19 mouse cellular contexts compared by ENCODE assay signal in genomic region chr19:40168391-40168790, GRCm38 (mm10). TPM values are rescaled to one million over a fixed set of nuclear protein-coding genes. Genes with fewer than 3 reads are reported as not detected.
DNase-seq lines count a peak whose midpoint lies in the region; ATAC-seq and TF ChIP-seq lines count a peak whose summit lies in the region.
"Not testable (repeated sequence)": the region's sequence is repeated elsewhere in the genome, so short reads cannot be mapped to it uniquely, and the experiment has no call there.
"Had no signal": no experiment of that assay in that cellular context is flagged by ENCODE, and none has a peak within 500 bp of the region (broad histone marks: within the 10 kb centered on the region; RNA-seq: fewer than 3 reads in every experiment).

No protein-coding gene starts in this region.

- not testable (repeated sequence) for H3K9ac ChIP-seq in intestine, postnatal 0 days (ENCODE audit: low read depth, low read length); liver, embryonic 14.5 days (replicated peaks); stomach, postnatal 0 days (ENCODE audit: low read length)

- 79% methylated on average over 4 of the region's 4 CpGs for WGBS in intestine, postnatal 0 days
- 47% methylated on average over 4 of the region's 4 CpGs for WGBS in liver, embryonic 14.5 days (ENCODE audit: insufficient replicate concordance)
- 82% methylated on average over 4 of the region's 4 CpGs for WGBS in stomach, postnatal 0 days

- not testable (repeated sequence) for TF ChIP-seq EP300 in liver, embryonic 14.5 days (IDR thresholded peaks at IDR 0.05; ENCODE audit: low read depth); stomach, postnatal 0 days (optimal IDR thresholded peaks at IDR 0.05)

- not testable (repeated sequence) for H3K27ac ChIP-seq in intestine, postnatal 0 days (ENCODE audit: low read depth, low read length); liver, embryonic 14.5 days; stomach, postnatal 0 days (replicated peaks)

- DNase-seq in kidney, adult 18-20 months, result peak; percentile 6
- peak; percentile 29 to 31 for DNase-seq in kidney, adult 8-10 months
- peak; percentile 4 for DNase-seq in kidney, postnatal 10 days
- DNase-seq in kidney, postnatal 25 days, result peak; percentile 6 to 45
- peak; percentile 2 for DNase-seq in kidney, postnatal 4 days
- DNase-seq in liver, embryonic 14.5 days (ENCODE audit: low read depth in 3 of 3, low spot score in 3 of 3); stomach, postnatal 0 days (ENCODE audit: low spot score): not testable (repeated sequence)

- H3K36me3 ChIP-seq in intestine, postnatal 0 days (ENCODE audit: control insufficient read depth, insufficient read depth); liver, embryonic 14.5 days (replicated peaks; ENCODE audit: control insufficient read depth, insufficient read depth, low read depth); stomach, postnatal 0 days (ENCODE audit: control insufficient read depth, insufficient read depth, low read length): not testable (repeated sequence)

- H3K4me1 ChIP-seq in intestine, postnatal 0 days (replicated peaks; ENCODE audit: control insufficient read depth, insufficient read depth, low read length); liver, embryonic 14.5 days (replicated peaks; ENCODE audit: control insufficient read depth in 2 of 2, insufficient read depth in 2 of 2, low read length in 1 of 2); stomach, postnatal 0 days (replicated peaks; ENCODE audit: control insufficient read depth, insufficient read depth): not testable (repeated sequence)

- H3K4me2 ChIP-seq in intestine, postnatal 0 days (replicated peaks; ENCODE audit: low read depth); liver, embryonic 14.5 days (ENCODE audit: low read depth); stomach, postnatal 0 days (replicated peaks; ENCODE audit: low read depth): not testable (repeated sequence)

- not testable (repeated sequence) for H3K9me3 ChIP-seq in intestine, postnatal 0 days (ENCODE audit: control insufficient read depth); liver, embryonic 14.5 days (ENCODE audit: control insufficient read depth, low read length); stomach, postnatal 0 days (ENCODE audit: control insufficient read depth, low read length)

- not testable (repeated sequence) for H3K27me3 ChIP-seq in intestine, postnatal 0 days (replicated peaks; ENCODE audit: control insufficient read depth, insufficient read depth, low read length); liver, embryonic 14.5 days (ENCODE audit: control insufficient read depth, insufficient read depth, low read length); stomach, postnatal 0 days (ENCODE audit: control insufficient read depth, insufficient read depth, low read length)

- ATAC-seq in intestine, postnatal 0 days; liver, embryonic 14.5 days (ENCODE audit: insufficient read depth); stomach, postnatal 0 days (ENCODE audit: low FRiP score, low TSS enrichment): not testable (repeated sequence)

- H3K4me3 ChIP-seq in intestine, postnatal 0 days (ENCODE audit: low read depth, low read length); liver, embryonic 14.5 days (ENCODE audit: insufficient read depth in 1 of 2, low read depth in 2 of 2, low read length in 2 of 2); stomach, postnatal 0 days (ENCODE audit: low read depth, low read length): not testable (repeated sequence)

- peak; percentile 61 for TF ChIP-seq CTCF in intestine, postnatal 0 days (IDR thresholded peaks at IDR 0.05; ENCODE audit: low read depth)
- peak; percentile 32; the same call in 1 of the 2 replicates for TF ChIP-seq CTCF in liver, embryonic 14.5 days (IDR thresholded peaks at IDR 0.05; ENCODE audit: low read depth)
- TF ChIP-seq CTCF in stomach, postnatal 0 days (IDR thresholded peaks at IDR 0.05; ENCODE audit: low read depth), result peak; percentile 54

RNA-seq across cellular contexts. Expression of gene Cyp2c70, which starts 18.7 kb away (rescaled TPM):
- polyA plus RNA-seq in intestine, postnatal 0 days (2015; fragmentation: Nextera tagmentation; extraction: Ambion mirVana), result 1.3 and 2.5 TPM in 2 replicates
- polyA plus RNA-seq in liver, embryonic 14.5 days (2012; rRNA removed), result 2.7 and 3.6 TPM in 2 replicates
- 9.6 and 12.1 TPM in 2 replicates for polyA plus RNA-seq in liver, embryonic 14.5 days (2014; fragmentation: Nextera tagmentation; extraction: Ambion mirVana)
- 0.67 and 0.93 TPM in 2 replicates for polyA plus RNA-seq in stomach, postnatal 0 days (2015; fragmentation: Nextera tagmentation; extraction: Ambion mirVana)
- polyA plus RNA-seq: activated CD4-positive, CD25-positive, alpha-beta regulatory T cell, adult 4 months; CD4-positive, CD25-positive, alpha-beta regulatory T cell, adult 4 months; cerebellum, adult 2 months; cortical plate, adult 2 months; embryonic facial prominence, embryonic 10.5 days; embryonic facial prominence, embryonic 12.5 days; embryonic facial prominence, embryonic 14.5 days; forebrain, embryonic 11.5 days; forebrain, embryonic 13.5 days; G1E; Patski had no signal
